Mouse (Mus musculus): ENCODE data around the gene Sgpp1. TPM values are rescaled to one million over a fixed set of nuclear protein-coding genes. Genes with fewer than 3 reads are reported as not detected.
"Not testable (repeated sequence)": the region's sequence is repeated elsewhere in the genome, so short reads cannot be mapped to it uniquely, and the experiment has no call there.

Sgpp1 gene
- polyA plus RNA-seq, 1 experiment from 2014 or later: 13.8 TPM

DNA sequence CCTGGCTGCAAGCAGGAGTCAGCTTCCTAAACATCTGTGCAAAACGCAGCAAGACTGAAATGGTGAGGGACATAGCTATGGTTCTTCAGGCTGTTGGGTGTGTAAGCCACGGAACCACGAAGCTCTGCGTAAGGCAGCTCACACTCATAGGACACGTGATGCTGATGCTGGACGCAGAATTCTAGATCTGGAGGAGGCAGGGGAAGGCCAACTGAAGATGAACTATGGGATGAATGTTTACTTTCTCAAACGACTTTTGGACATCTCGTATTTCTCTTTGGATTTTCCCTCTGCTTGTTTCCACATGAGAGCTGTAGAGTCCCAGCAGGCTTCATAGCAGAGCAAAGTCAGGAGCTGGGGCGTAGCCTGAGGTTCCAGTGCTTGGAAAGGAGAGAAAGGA lies 21.9 kb downstream of the Sgpp1 start:
- Histone ChIP-seq H3K36me3 (replicated peaks; ENCODE audit: control insufficient read depth, insufficient read depth, low read depth, low read length) (no peaks in the 10 kb centered on the region), H3K9ac (replicated peaks; ENCODE audit: low read length) (no peak overlapping the region), H3K4me1 (ENCODE audit: control insufficient read depth, insufficient read depth, low read length) (no peaks in the 10 kb centered on the region), H3K9me3 (replicated peaks; ENCODE audit: control insufficient read depth, low read length) (no peaks in the 10 kb centered on the region), H3K4me2 (ENCODE audit: low read depth, low read length) (no peak overlapping the region), H3K4me3 (ENCODE audit: low read depth, low read length) (no peak overlapping the region), H3K27me3 (ENCODE audit: control insufficient read depth, insufficient read depth, low read length) (no peaks in the 10 kb centered on the region), H3K27ac (replicated peaks; ENCODE audit: low read depth, low read length) (no peak overlapping the region)
- 74% methylated on average over 9 of the region's 9 CpGs for WGBS
- DNase-seq (ENCODE audit: low spot score) (no peak), ATAC-seq (replicated peaks; ENCODE audit: insufficient number of reproducible peaks, low FRiP score, low TSS enrichment, low read depth) (no peak)

DNA sequence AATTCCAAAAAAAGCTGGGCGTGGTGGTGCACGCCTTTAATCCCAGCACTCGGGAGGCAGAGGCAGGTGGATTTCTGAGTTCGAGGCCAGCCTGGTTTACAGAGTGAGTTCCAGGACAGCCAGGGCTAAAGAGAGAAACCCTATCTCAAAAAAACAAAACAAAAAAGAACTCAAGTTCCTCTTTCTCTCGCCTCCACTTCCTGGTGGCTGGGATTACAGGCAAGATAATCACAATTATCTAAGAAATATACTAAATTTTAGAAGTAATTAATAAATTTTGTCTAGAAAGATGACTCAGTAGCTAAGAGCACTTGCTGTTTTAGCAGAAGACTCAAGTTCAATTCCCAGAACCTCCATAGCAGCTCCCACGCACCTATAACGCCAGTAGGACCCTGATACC lies 22.6 kb downstream of the Sgpp1 start:
- WGBS: 86% methylated on average over 7 of the region's 7 CpGs

DNA sequence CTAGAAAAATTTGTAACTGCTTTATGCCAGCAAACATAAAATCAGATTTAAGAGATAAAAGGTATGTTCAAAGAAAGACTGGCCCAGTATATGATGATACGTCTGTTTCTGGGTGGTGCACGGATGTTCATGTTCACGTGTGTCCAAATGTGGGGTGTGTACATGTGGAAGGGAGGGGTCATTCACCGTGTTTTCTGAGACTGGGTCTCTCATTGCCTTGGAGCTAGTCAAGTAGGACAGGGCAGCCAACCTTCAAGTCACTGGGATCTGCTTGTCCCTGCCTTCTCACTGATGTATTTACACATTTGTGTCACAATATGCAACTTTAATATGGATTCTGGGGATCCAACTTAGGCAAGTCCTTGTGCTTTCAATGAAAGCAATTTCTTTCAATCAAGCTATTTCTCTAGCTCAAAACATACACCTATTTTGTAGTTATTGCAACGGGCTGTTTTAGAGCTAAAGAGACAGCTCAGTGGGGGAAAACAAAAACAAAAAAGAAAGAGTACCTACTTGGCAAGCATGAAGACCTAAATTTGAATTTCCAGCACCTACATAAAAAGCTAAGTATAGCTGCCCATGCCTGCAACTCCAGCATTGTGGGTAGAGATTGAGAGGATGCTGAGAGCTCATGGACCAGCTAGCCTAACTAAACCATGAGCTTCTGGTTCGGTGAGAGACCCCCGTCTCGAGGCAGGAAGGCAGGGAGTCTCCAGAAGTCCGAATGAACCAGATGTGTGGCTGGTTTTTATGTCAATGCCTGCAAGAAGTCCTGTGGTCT lies 24.7 kb downstream of the Sgpp1 start:
- Histone ChIP-seq H3K4me1 (ENCODE audit: control insufficient read depth, insufficient read depth, low read length) (no peaks in the 10 kb centered on the region), H3K9ac (replicated peaks; ENCODE audit: low read length) (no peak overlapping the region), H3K27ac (replicated peaks; ENCODE audit: low read depth, low read length) (no peak overlapping the region), H3K36me3 (replicated peaks; ENCODE audit: control insufficient read depth, insufficient read depth, low read depth, low read length) (no peaks in the 10 kb centered on the region), H3K27me3 (ENCODE audit: control insufficient read depth, insufficient read depth, low read length) (no peaks in the 10 kb centered on the region), H3K4me2 (ENCODE audit: low read depth, low read length) (no peak overlapping the region), H3K9me3 (replicated peaks; ENCODE audit: control insufficient read depth, low read length) (no peaks in the 10 kb centered on the region), H3K4me3 (ENCODE audit: low read depth, low read length) (no peak overlapping the region)
- DNase-seq (ENCODE audit: low spot score) (no peak), ATAC-seq (replicated peaks; ENCODE audit: insufficient number of reproducible peaks, low FRiP score, low TSS enrichment, low read depth) (no peak)
- WGBS: 86% methylated on average over 9 of the region's 9 CpGs

More for the DNA sequence above, 22.6 kb downstream of the Sgpp1 start:
- H3K9ac ChIP-seq (replicated peaks; ENCODE audit: low read length); H3K27me3 ChIP-seq (ENCODE audit: control insufficient read depth, insufficient read depth, low read length); H3K4me1 ChIP-seq (ENCODE audit: control insufficient read depth, insufficient read depth, low read length); H3K4me2 ChIP-seq (ENCODE audit: low read depth, low read length); H3K4me3 ChIP-seq (ENCODE audit: low read depth, low read length); ATAC-seq (replicated peaks; ENCODE audit: insufficient number of reproducible peaks, low FRiP score, low TSS enrichment, low read depth); H3K36me3 ChIP-seq (replicated peaks; ENCODE audit: control insufficient read depth, insufficient read depth, low read depth, low read length); H3K9me3 ChIP-seq (replicated peaks; ENCODE audit: control insufficient read depth, low read length); H3K27ac ChIP-seq (replicated peaks; ENCODE audit: low read depth, low read length); DNase-seq (ENCODE audit: low spot score): not testable (repeated sequence)

DNA sequence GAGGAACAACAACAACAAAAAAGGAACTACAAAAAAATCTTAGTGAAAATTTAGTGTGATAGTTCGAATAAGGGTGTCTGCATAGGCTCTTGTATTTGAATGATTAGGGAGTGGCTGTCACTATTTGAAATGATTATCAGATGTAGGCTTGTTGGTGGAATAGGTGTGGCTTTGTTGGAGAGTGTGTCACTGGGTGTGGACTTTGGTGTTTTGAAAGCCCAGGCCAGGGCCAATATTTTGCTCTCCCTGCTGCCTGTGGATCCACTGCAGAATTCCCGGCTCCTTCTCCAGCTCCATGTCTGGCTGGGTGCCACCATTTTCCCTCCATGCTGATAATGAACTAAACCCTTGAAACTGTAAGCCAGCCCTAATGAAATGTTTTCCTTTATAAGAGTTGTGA lies 26.0 kb downstream of the Sgpp1 start:
- no peaks in the 10 kb centered on the region for H3K27me3 ChIP-seq (ENCODE audit: control insufficient read depth, insufficient read depth, low read length)
- no peaks in the 10 kb centered on the region for H3K9me3 ChIP-seq (replicated peaks; ENCODE audit: control insufficient read depth, low read length)
- no peak overlapping the region for H3K4me3 ChIP-seq (ENCODE audit: low read depth, low read length)
- H3K4me2 ChIP-seq (ENCODE audit: low read depth, low read length): no peak overlapping the region
- H3K4me1 ChIP-seq (ENCODE audit: control insufficient read depth, insufficient read depth, low read length): no peaks in the 10 kb centered on the region
- 91% methylated on average over 2 of the region's 2 CpGs for WGBS
- no peak overlapping the region for H3K27ac ChIP-seq (replicated peaks; ENCODE audit: low read depth, low read length)
- ATAC-seq (replicated peaks; ENCODE audit: insufficient number of reproducible peaks, low FRiP score, low TSS enrichment, low read depth) (no peak), DNase-seq (ENCODE audit: low spot score) (no peak)
- no peaks in the 10 kb centered on the region for H3K36me3 ChIP-seq (replicated peaks; ENCODE audit: control insufficient read depth, insufficient read depth, low read depth, low read length)
- no peak overlapping the region for H3K9ac ChIP-seq (replicated peaks; ENCODE audit: low read length)

DNA sequence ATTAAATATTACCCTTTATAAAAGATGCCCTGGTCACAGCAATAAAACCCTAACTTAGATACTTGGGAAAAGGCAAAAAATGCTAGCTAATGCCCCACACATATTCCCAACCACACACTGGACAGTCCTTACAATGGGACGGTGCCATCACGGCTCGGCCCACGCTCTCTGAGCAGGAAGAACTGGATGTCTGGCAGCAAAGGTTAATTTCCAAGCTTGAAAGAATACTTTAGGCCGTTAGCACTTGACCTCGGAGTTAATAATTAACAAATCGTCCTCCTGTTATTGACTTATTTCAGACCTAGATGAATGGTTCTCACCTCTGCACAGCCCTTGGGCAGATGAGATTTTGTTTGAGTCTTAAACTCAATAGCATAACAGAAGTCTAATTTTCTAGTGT lies 28.9 kb downstream of the Sgpp1 start:
- 86% methylated on average over 7 of the region's 7 CpGs for WGBS
- Histone ChIP-seq H3K36me3 (replicated peaks; ENCODE audit: control insufficient read depth, insufficient read depth, low read depth, low read length) (no peaks in the 10 kb centered on the region), H3K4me1 (ENCODE audit: control insufficient read depth, insufficient read depth, low read length) (no peaks in the 10 kb centered on the region), H3K27ac (replicated peaks; ENCODE audit: low read depth, low read length) (no peak overlapping the region), H3K9me3 (replicated peaks; ENCODE audit: control insufficient read depth, low read length) (no peaks in the 10 kb centered on the region), H3K4me2 (ENCODE audit: low read depth, low read length) (no peak overlapping the region), H3K9ac (replicated peaks; ENCODE audit: low read length) (no peak overlapping the region), H3K27me3 (ENCODE audit: control insufficient read depth, insufficient read depth, low read length) (no peaks in the 10 kb centered on the region), H3K4me3 (ENCODE audit: low read depth, low read length) (no peak overlapping the region)
- DNase-seq (ENCODE audit: low spot score) (no peak), ATAC-seq (replicated peaks; ENCODE audit: insufficient number of reproducible peaks, low FRiP score, low TSS enrichment, low read depth) (no peak)

DNA sequence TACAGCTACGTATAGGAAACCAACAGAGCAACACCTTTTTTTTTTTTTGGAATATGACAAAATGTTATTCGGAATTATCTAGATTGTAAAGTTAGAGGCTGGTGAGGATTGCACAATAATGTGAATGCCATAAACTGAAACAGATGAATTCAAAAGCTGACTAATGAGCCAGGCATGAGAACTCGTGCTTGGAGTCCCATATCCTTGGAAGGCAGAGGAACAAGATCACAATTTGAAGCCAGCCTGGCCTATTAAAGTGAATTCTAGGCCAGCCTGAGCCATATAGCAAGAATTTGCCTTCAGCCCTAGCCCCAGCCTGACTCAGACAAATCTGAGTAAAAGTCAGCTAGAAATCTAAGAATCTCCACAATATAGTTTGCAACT lies 32.8 kb downstream of the Sgpp1 start:
- 88% methylated on average over 3 of the region's 3 CpGs for WGBS
- H3K9ac ChIP-seq (replicated peaks; ENCODE audit: low read length): no peak overlapping the region
- H3K4me3 ChIP-seq (ENCODE audit: low read depth, low read length): no peak overlapping the region
- H3K4me2 ChIP-seq (ENCODE audit: low read depth, low read length): no peak overlapping the region
- no peaks in the 10 kb centered on the region for H3K36me3 ChIP-seq (replicated peaks; ENCODE audit: control insufficient read depth, insufficient read depth, low read depth, low read length)
- no peak for DNase-seq (ENCODE audit: low spot score)
- ATAC-seq (replicated peaks; ENCODE audit: insufficient number of reproducible peaks, low FRiP score, low TSS enrichment, low read depth): no peak
- H3K4me1 ChIP-seq (ENCODE audit: control insufficient read depth, insufficient read depth, low read length): peaks cover 4% of the 10 kb centered on the region
- no peaks in the 10 kb centered on the region for H3K27me3 ChIP-seq (ENCODE audit: control insufficient read depth, insufficient read depth, low read length)
- H3K27ac ChIP-seq (replicated peaks; ENCODE audit: low read depth, low read length): no peak overlapping the region
- H3K9me3 ChIP-seq (replicated peaks; ENCODE audit: control insufficient read depth, low read length): no peaks in the 10 kb centered on the region

DNA sequence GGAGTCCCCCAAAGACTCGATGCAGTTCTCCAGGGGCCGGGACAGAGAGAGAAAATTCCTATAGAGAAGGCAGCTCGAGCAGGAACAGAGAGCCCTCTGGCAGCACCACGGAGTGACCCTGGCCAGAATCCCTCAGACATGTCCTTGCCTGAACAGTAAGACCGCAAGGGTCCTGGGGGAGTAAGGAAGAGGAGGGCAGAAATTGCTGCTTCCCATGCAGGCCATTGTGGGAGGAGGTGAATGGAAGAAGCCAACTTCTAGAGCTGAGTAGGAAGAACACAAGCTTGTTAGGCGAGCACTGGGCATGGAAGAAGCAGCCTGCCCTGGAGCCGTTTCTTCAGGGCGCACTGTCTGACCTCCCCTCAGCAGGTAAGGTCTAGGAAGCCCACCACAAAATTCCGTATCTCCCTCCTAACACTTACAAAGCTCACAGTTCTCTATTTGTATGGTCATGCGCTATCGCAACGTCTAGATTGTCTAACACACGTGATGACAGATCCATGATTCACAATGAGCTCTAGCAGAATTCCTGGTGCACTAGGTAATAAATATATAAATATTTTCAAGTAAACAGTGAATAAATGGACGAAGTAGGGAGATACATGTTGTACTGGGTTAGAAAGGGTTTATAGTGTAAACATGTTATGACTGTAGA lies 33.3 kb downstream of the Sgpp1 start:
- ATAC-seq (replicated peaks; ENCODE audit: insufficient number of reproducible peaks, low FRiP score, low TSS enrichment, low read depth) (no peak), DNase-seq (ENCODE audit: low spot score) (no peak)
- H3K9me3 ChIP-seq (replicated peaks; ENCODE audit: control insufficient read depth, low read length): no peaks in the 10 kb centered on the region
- H3K27ac ChIP-seq (replicated peaks; ENCODE audit: low read depth, low read length): no peak overlapping the region
- H3K9ac ChIP-seq (replicated peaks; ENCODE audit: low read length): peak overlapping the region; percentile 37; the same call in 1 of the 2 replicates
- 66% methylated on average over 14 of the region's 14 CpGs for WGBS
- no peaks in the 10 kb centered on the region for H3K36me3 ChIP-seq (replicated peaks; ENCODE audit: control insufficient read depth, insufficient read depth, low read depth, low read length)
- H3K27me3 ChIP-seq (ENCODE audit: control insufficient read depth, insufficient read depth, low read length): no peaks in the 10 kb centered on the region
- peaks cover 4% of the 10 kb centered on the region for H3K4me1 ChIP-seq (ENCODE audit: control insufficient read depth, insufficient read depth, low read length)
- H3K4me2 ChIP-seq (ENCODE audit: low read depth, low read length): peak overlapping the region; percentile 30
- no peak overlapping the region for H3K4me3 ChIP-seq (ENCODE audit: low read depth, low read length)
